Mouse (Mus musculus) C2C12 (cell line): Measurements from ENCODE around the gene Psenen. TPM values are rescaled to one million over a fixed set of nuclear protein-coding genes. Genes with fewer than 3 reads are reported as not detected.

Source experiments
- H3K27me3 ChIP-seq: one replicate; pipeline ENCODE4 v1.6.1; 2011; ENCODE audit not compliant: control insufficient read depth, insufficient read depth, insufficient read length
- H3K36me3 ChIP-seq: one replicate; pipeline ENCODE4 v1.6.1; 2011; ENCODE audit not compliant: control insufficient read depth, insufficient read depth
- H3K4me3 ChIP-seq: one replicate; pipeline ENCODE4 v1.5.1; 2011; ENCODE audit warnings: mild to moderate bottlenecking, control low read depth; ENCODE audit not compliant: poor library complexity, insufficient read depth, severe bottlenecking
- H3K79me2 ChIP-seq: one replicate; pipeline ENCODE4 v1.6.1; 2011; ENCODE audit not compliant: control insufficient read depth, insufficient read depth
- H3K79me3 ChIP-seq: one replicate; pipeline ENCODE4 v1.6.1; 2011; ENCODE audit warnings: low read depth, control low read depth
- H3ac ChIP-seq: one replicate; pipeline ENCODE3; 2011; ENCODE audit warnings: low read depth; ENCODE audit not compliant: control insufficient read depth, insufficient read length
- CEBPB ChIP-seq: IDR thresholded peaks from one replicate; pipeline ENCODE4 v1.6.1; 2011; ENCODE audit warnings: low read depth, mild to moderate bottlenecking, control low read depth, moderate library complexity
- CTCF ChIP-seq: IDR thresholded peaks from one replicate; pipeline ENCODE4 v1.5.1; 2011; ENCODE audit not compliant: control insufficient read depth, insufficient read depth, insufficient read length
- FOSL1 ChIP-seq: IDR thresholded peaks from one replicate; pipeline ENCODE4 v1.8.0; 2011; ENCODE audit warnings: mild to moderate bottlenecking, low read length; ENCODE audit not compliant: poor library complexity, insufficient read depth, severe bottlenecking
- MAX ChIP-seq: IDR thresholded peaks from one replicate; pipeline ENCODE4 v1.6.1; 2011; ENCODE audit warnings: mild to moderate bottlenecking, control low read depth
- MYOD1 ChIP-seq: IDR thresholded peaks from one replicate; pipeline ENCODE4 v1.6.1; 2011; ENCODE audit warnings: low read depth; ENCODE audit not compliant: control insufficient read depth, insufficient read length
- MYOG ChIP-seq: IDR thresholded peaks from one replicate; pipeline ENCODE4 v1.6.1; 2011; ENCODE audit not compliant: control insufficient read depth, insufficient read length; ENCODE audit errors: extremely low read depth
- USF1 ChIP-seq: IDR thresholded peaks from one replicate; pipeline ENCODE4 v1.6.1; 2011; ENCODE audit warnings: low read depth, mild to moderate bottlenecking, control low read depth, moderate library complexity
- polyA plus RNA-seq: library from polyadenylated mRNA; unstranded; fragments of >200 nt; fragmentation: generic; extraction: Trizol; gene quantifications from one replicate; pipeline ENCODE4 v1.2.1, GENCODE M21; 2012; ENCODE audit warnings: missing spikeins

Psenen gene
- polyA plus RNA-seq, 1 experiment: 173 TPM

GRCm38 (mm10) chr7:30566033-30566432 lies 2.6 kb upstream of the Psenen start:
- Histone ChIP-seq H3ac (no peak overlapping the region), H3K79me2 (peaks cover 28% of the 10 kb centered on the region), H3K79me3 (peaks cover 2% of the 10 kb centered on the region), H3K4me3 (no peak overlapping the region), H3K36me3 (peaks cover 14% of the 10 kb centered on the region), H3K27me3 (no peaks in the 10 kb centered on the region)
- TF ChIP-seq CEBPB (no peak), CTCF (no peak), FOSL1 (no peak), MYOD1 (no peak), MAX (no peak), USF1 (no peak), MYOG (no peak)

- no peaks in the 10 kb centered on the region for H3K27me3 ChIP-seq
- H3K79me3 ChIP-seq: peaks cover 2% of the 10 kb centered on the region
- H3K79me2 ChIP-seq: peaks cover 28% of the 10 kb centered on the region
- peaks cover 14% of the 10 kb centered on the region for H3K36me3 ChIP-seq
- TF ChIP-seq MYOD1 (no peak), CTCF (no peak), USF1 (no peak), MAX (no peak)
- H3ac ChIP-seq: no peak within 1 kb of the TSS
- no peak within 1 kb of the TSS for H3K4me3 ChIP-seq
Observed at GRCm38 (mm10) chr7:30564970-30565571, 1.6 kb upstream of the Psenen start, which contains the start of gene Igflr1. Igflr1 (plus strand) TSS chr7:30565427.

- TF ChIP-seq USF1 (peak; percentile 73), MYOG (no peak)
- H3K27me3 ChIP-seq: no peaks in the 10 kb centered on the region
- H3K4me3 ChIP-seq: peak overlapping the region; percentile 90
- peaks cover 32% of the 10 kb centered on the region for H3K79me2 ChIP-seq
- H3K36me3 ChIP-seq: peaks cover 6% of the 10 kb centered on the region
- peaks cover 2% of the 10 kb centered on the region for H3K79me3 ChIP-seq
- H3ac ChIP-seq: peak overlapping the region; percentile 28
Observed at GRCm38 (mm10) chr7:30563906-30564280, 466 bp upstream of the Psenen start.

GRCm38 (mm10) chr7:30562526-30563116 lies 806 bp downstream of the Psenen start:
- peak overlapping the region; percentile 71 for H3ac ChIP-seq

GRCm38 (mm10) chr7:30560296-30560695 lies 3.1 kb downstream of the Psenen start:
- Histone ChIP-seq H3K36me3 (peaks cover 7% of the 10 kb centered on the region), H3ac (no peak overlapping the region), H3K4me3 (no peak overlapping the region), H3K79me3 (peaks cover 7% of the 10 kb centered on the region), H3K79me2 (peaks cover 46% of the 10 kb centered on the region), H3K27me3 (no peaks in the 10 kb centered on the region)
- TF ChIP-seq FOSL1: no peak

More at GRCm38 (mm10) chr7:30562526-30563116, 806 bp downstream of the Psenen start:
- Histone ChIP-seq H3K79me3 (peaks cover 7% of the 10 kb centered on the region), H3K36me3 (peaks cover 6% of the 10 kb centered on the region), H3K27me3 (no peaks in the 10 kb centered on the region), H3K79me2 (peaks cover 45% of the 10 kb centered on the region), H3K4me3 (peak overlapping the region; percentile 90)
- TF ChIP-seq MYOG: no peak
- no peak for TF ChIP-seq FOSL1
- TF ChIP-seq CEBPB: no peak
- no peak for TF ChIP-seq MAX
- TF ChIP-seq USF1: no peak

- Histone ChIP-seq H3K79me2 (peaks cover 45% of the 10 kb centered on the region), H3K36me3 (peaks cover 7% of the 10 kb centered on the region), H3ac (peak within 1 kb of the TSS; percentile 87), H3K27me3 (no peaks in the 10 kb centered on the region), H3K4me3 (peak within 1 kb of the TSS; percentile 53), H3K79me3 (peaks cover 7% of the 10 kb centered on the region)
- TF ChIP-seq USF1 (no peak), CEBPB (no peak), FOSL1 (no peak), MYOD1 (no peak), CTCF (no peak), MYOG (no peak), MAX (no peak)
Observed at GRCm38 (mm10) chr7:30559443-30559954, 3.9 kb downstream of the Psenen start, which contains the start of gene Lin37. Lin37 (minus strand) TSS chr7:30559838.
